Mouse (Mus musculus): ENCODE measurements at regions not wholly inside any gene's neighbourhood (a gene's known extent, or its start where the extent isn't known, plus 50 kb on each side); places are given as distances from the start of the nearest gene placed in this dataset.
"Not testable (repeated sequence)": the region's sequence is repeated elsewhere in the genome, so short reads cannot be mapped to it uniquely, and the experiment has no call there.

GRCm38 (mm10) chr9:72166084-72166483 is 54.4 kb upstream of the Tcf12 start:
- DNase-seq (ENCODE audit: low spot score) = no peak

- no peak for DNase-seq (ENCODE audit: low spot score)
These were observed 54.9 kb upstream of the Tcf12 start for GRCm38 (mm10) chr9:72166611-72167010.

- DNase-seq (ENCODE audit: low spot score) = no peak
These were observed 57.6 kb upstream of the Tcf12 start for GRCm38 (mm10) chr9:72169231-72169630.

GRCm38 (mm10) chr9:72169728-72170188 is 58.1 kb upstream of the Tcf12 start:
- DNase-seq (ENCODE audit: low spot score) = peak; percentile 48

- no peak for DNase-seq (ENCODE audit: low spot score)
These were observed 58.6 kb upstream of the Tcf12 start for GRCm38 (mm10) chr9:72170235-72170634.

GRCm38 (mm10) chr9:72172331-72172730 is 60.7 kb upstream of the Tcf12 start:
- no peak for DNase-seq (ENCODE audit: low spot score)

- DNase-seq (ENCODE audit: low spot score) = no peak
These were observed 69.3 kb upstream of the Tcf12 start for GRCm38 (mm10) chr9:72180972-72181371.

- no peak for DNase-seq (ENCODE audit: low spot score)
These were observed 71.7 kb upstream of the Tcf12 start for GRCm38 (mm10) chr9:72183336-72183735.

GRCm38 (mm10) chr9:72183925-72184324 is 72.3 kb upstream of the Tcf12 start:
- DNase-seq (ENCODE audit: low spot score) = no peak

GRCm38 (mm10) chr9:72189867-72190266 is 78.2 kb upstream of the Tcf12 start:
- no peak for DNase-seq (ENCODE audit: low spot score)

- no peak for DNase-seq (ENCODE audit: low spot score)
These were observed 79.0 kb upstream of the Tcf12 start for GRCm38 (mm10) chr9:72190631-72191030.

- DNase-seq (ENCODE audit: low spot score) = no peak
These were observed 79.4 kb upstream of the Tcf12 start for GRCm38 (mm10) chr9:72191091-72191490.

- DNase-seq (ENCODE audit: low spot score) = peak; percentile 48
These were observed 80.6 kb upstream of the Tcf12 start for GRCm38 (mm10) chr9:72192051-72192952.

- not testable (repeated sequence) for DNase-seq (ENCODE audit: low spot score)
These were observed 81.3 kb upstream of the Tcf12 start for GRCm38 (mm10) chr9:72192953-72193337.

- no peak for DNase-seq (ENCODE audit: low spot score)
These were observed 79.3 kb upstream of the Zfp280d start for GRCm38 (mm10) chr9:72195348-72195747.

- no peak for DNase-seq (ENCODE audit: low spot score)
These were observed 77.9 kb upstream of the Zfp280d start for GRCm38 (mm10) chr9:72196626-72197330.

GRCm38 (mm10) chr9:72197331-72197732 is 77.3 kb upstream of the Zfp280d start:
- no peak for DNase-seq (ENCODE audit: low spot score)

- DNase-seq (ENCODE audit: low spot score) = no peak
These were observed 75.7 kb upstream of the Zfp280d start for GRCm38 (mm10) chr9:72198976-72199375.

- DNase-seq (ENCODE audit: low spot score) = no peak
These were observed 70.2 kb upstream of the Zfp280d start for GRCm38 (mm10) chr9:72204357-72204905.

- DNase-seq (ENCODE audit: low spot score) = no peak
These were observed 68.8 kb upstream of the Zfp280d start for GRCm38 (mm10) chr9:72205815-72206214.

GRCm38 (mm10) chr9:72206911-72207310 is 67.7 kb upstream of the Zfp280d start:
- DNase-seq (ENCODE audit: low spot score) = no peak

- no peak for DNase-seq (ENCODE audit: low spot score)
These were observed 66.4 kb upstream of the Zfp280d start for GRCm38 (mm10) chr9:72208296-72208695.
